Mouse (Mus musculus): ENCODE results near the gene Saa1. TPM values are rescaled to one million over a fixed set of nuclear protein-coding genes. Genes with fewer than 3 reads are reported as not detected.

The Saa1 gene
- total RNA-seq, 2 experiments from 2014 or later = not detected

GRCm38 (mm10) chr7:46718591-46719270 is 24.0 kb downstream of the Saa1 start:
- no peak for DNase-seq

- DNase-seq = peak; percentile 25 to 55
Observed at GRCm38 (mm10) chr7:46716897-46717296, 25.9 kb downstream of the Saa1 start.

DNA sequence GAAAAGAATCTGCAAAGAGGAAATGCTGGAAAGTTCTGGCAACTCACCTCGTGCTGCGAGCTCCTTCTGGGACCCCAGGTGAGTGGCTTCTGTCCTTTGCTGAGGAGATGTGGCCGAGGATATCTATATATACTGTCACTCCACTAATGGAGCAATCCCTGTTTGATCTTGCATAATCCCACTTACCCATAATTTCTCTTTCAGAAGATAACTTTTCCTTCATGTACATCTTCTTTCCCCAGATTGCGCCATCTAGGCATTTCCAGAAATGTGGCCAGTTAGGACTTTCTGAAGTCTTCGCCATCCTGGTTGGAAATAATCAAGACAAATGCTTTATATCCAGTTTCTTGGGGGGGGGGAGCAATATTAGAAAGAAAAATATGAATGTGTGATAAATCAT is 27.2 kb downstream of the Saa1 start, which contains the start of gene Saa3:
Gene Saa3 (minus strand): TSS at position 101 of the 400 bp plus-strand sequence.
- no peak for DNase-seq

GRCm38 (mm10) chr7:46714518-46714917 is 28.3 kb downstream of the Saa1 start:
- peak; percentile 53 to 81 for DNase-seq

DNA sequence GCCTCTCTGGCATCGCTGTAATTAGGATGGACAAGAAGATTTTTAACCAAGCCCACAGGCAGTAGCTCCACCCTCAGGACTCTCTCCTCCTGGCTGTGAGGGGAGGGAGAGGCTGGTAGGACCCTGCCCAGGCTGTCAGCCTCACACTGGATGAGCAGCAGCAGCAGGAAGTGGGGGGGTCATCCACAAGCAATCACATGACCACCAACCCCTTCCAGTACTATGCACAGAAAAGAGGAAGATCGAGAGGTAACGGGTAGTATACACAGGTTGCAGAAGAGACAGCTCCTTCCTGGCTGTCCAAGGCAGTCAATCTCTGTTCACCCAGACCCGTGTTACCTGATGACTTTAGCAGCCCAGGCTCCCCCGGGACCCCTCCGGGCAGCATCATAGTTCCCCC is 30.5 kb downstream of the Saa1 start:
- DNase-seq = no peak

GRCm38 (mm10) chr7:46710390-46710844 is 32.4 kb downstream of the Saa1 start, which contains the start of gene Saal1:
Gene Saal1, minus strand, starts transcription at chr7:46710680.
- DNase-seq = peak; percentile 83 to 92

GRCm38 (mm10) chr7:46700521-46701025 is 42.2 kb downstream of the Saa1 start:
- no peak for DNase-seq

GRCm38 (mm10) chr7:46696754-46697153 is 46.0 kb downstream of the Saa1 start:
- DNase-seq = no peak

Other genes with a start within 250 kb of the Saa1 start
- 1 to 10 TPM; 3.8 to 5.9 TPM for gene Sergef, start 103.2 kb downstream of the Saa1 start, total RNA-seq (2021)
- not detected for gene Tph1, start 70.4 kb downstream of the Saa1 start, total RNA-seq (2021)
- gene Saal1, start 32.3 kb downstream of the Saa1 start, total RNA-seq (2021) = 1 to 10 TPM; 3.5 to 5.3 TPM
- gene Saa3, start 27.3 kb downstream of the Saa1 start, total RNA-seq (2021) = 1 to 10 TPM; 1.4 to 1.7 TPM
- not detected for gene Saa4, start 10.4 kb downstream of the Saa1 start, total RNA-seq (2021)
- not detected for gene Saa2, start 8.8 kb upstream of the Saa1 start, total RNA-seq (2021)
- gene Hps5, start 53.1 kb upstream of the Saa1 start, total RNA-seq (2021) = 10 to 100 TPM in 1 of 2 experiments, 1 to 10 TPM in 1; 7.7 to 11.6 TPM
- 10 to 100 TPM; 15.9 to 19.4 TPM for gene Gtf2h1, start 53.1 kb upstream of the Saa1 start, total RNA-seq (2021)
- 100 to 1,000 TPM; 768 to 793 TPM for gene Ldha, start 98.5 kb upstream of the Saa1 start, total RNA-seq (2021)
- gene Ldhc, start 118.2 kb upstream of the Saa1 start, total RNA-seq (2021) = not detected
- gene Tsg101, start 177.0 kb upstream of the Saa1 start, total RNA-seq (2021) = 10 to 100 TPM; 62.5 to 68.1 TPM
- gene Uevld, start 215.5 kb upstream of the Saa1 start, total RNA-seq (2021) = 10 to 100 TPM; 11.1 to 13.5 TPM
- not detected for gene Gm9999, start 240.6 kb upstream of the Saa1 start, total RNA-seq (2021)

Measured in heart, adult 18-20 months (tissue).